Mouse (Mus musculus): ENCODE data around the gene Pycr2. TPM values are rescaled to one million over a fixed set of nuclear protein-coding genes. Genes with fewer than 3 reads are reported as not detected.
"Not testable (repeated sequence)": the region's sequence is repeated elsewhere in the genome, so short reads cannot be mapped to it uniquely, and the experiment has no call there.

Pycr2 gene
- polyA plus RNA-seq, 1 experiment from 2014 or later = 78.7 TPM

- H3K27me3 ChIP-seq = peaks cover 20% of the 10 kb centered on the region
- H3K9ac ChIP-seq = peak overlapping the region; percentile 29; the same call in 1 of the 2 replicates
- H3K36me3 ChIP-seq = no peaks in the 10 kb centered on the region
- ATAC-seq (ENCODE audit: low FRiP score) = no peak
- H3K4me1 ChIP-seq (replicated peaks) = peaks cover 20% of the 10 kb centered on the region
- no peak overlapping the region for H3K4me3 ChIP-seq
- H3K27ac ChIP-seq = no peak overlapping the region
- H3K9me3 ChIP-seq = no peaks in the 10 kb centered on the region
- 0 out of 2 replicates have a peak overlapping the region, but pooled peaks have one; percentile 19 for H3K4me2 ChIP-seq
- 6% methylated on average over 13 of the region's 13 CpGs for WGBS
Observed at GRCm38 (mm10) chr1:180888556-180889042, 15.5 kb upstream of the Pycr2 start.

- no peak overlapping the region for H3K27ac ChIP-seq
- H3K36me3 ChIP-seq = no peaks in the 10 kb centered on the region
- WGBS = 34% methylated on average over 7 of the region's 7 CpGs
- peaks cover 16% of the 10 kb centered on the region for H3K4me1 ChIP-seq (replicated peaks)
- H3K4me2 ChIP-seq = 0 out of 2 replicates have a peak overlapping the region, but pooled peaks have one; percentile 19
- H3K4me3 ChIP-seq = no peak overlapping the region
- H3K9ac ChIP-seq = 0 out of 2 replicates have a peak overlapping the region, but pooled peaks have one; percentile 29
- H3K27me3 ChIP-seq = peaks cover 26% of the 10 kb centered on the region
- ATAC-seq (ENCODE audit: low FRiP score) = no peak
- no peaks in the 10 kb centered on the region for H3K9me3 ChIP-seq
Observed at GRCm38 (mm10) chr1:180889172-180889571, 14.9 kb upstream of the Pycr2 start.

DNA sequence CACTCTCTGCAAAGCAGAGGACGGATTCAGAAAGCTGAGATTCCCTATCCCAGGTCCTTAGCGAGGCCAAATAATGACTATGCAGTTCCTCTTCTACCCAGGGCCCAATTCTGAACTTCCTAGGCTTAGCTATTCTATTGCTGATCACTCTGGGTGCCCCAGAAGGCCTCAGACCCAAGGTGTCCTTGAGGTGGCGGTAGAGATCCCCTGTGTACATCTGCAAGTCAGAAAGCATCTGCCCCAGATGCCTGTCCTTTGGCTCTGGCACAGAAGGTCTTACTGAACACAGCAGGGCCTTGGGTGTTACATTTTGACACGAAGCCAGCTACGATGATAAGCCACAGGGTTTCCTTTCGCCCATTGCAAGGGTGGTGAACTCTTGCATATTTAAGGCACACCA, 14.3 kb upstream of the Pycr2 start:
- no peak overlapping the region for H3K27ac ChIP-seq
- no peaks in the 10 kb centered on the region for H3K36me3 ChIP-seq
- ATAC-seq (ENCODE audit: low FRiP score) = no peak
- H3K9ac ChIP-seq = no peak overlapping the region
- H3K27me3 ChIP-seq = peaks cover 33% of the 10 kb centered on the region
- WGBS = 51% methylated on average over 6 of the region's 6 CpGs
- no peak overlapping the region for H3K4me3 ChIP-seq
- H3K4me1 ChIP-seq (replicated peaks) = peaks cover 20% of the 10 kb centered on the region
- no peak overlapping the region for H3K4me2 ChIP-seq
- H3K9me3 ChIP-seq = no peaks in the 10 kb centered on the region

DNA sequence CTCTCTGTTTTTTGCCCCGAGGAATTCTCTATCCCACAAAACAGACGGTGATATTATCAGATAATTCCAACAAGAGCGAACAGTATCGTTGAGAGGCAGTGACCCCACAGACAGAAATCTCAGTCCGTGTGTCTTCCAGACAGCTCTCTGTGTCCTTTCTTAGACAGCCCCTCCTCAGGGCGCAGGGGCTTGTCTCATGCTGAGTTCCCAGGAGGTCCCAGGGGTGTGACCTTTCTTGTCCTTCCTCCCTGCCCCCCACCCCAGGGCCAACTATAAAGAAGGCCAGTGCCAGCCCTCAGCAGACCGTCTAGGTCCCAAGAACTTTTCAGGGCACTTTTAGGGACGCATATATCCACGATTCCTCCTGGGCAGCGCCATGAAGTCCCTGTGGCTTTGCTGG, 11.3 kb upstream of the Pycr2 start, which contains the start of gene Lefty2:
Gene Lefty2 (plus strand): TSS at position 301 of the 400 bp plus-strand sequence.
- Histone ChIP-seq H3K36me3 (no peaks in the 10 kb centered on the region), H3K4me3 (no peak within 1 kb of the TSS), H3K9me3 (no peaks in the 10 kb centered on the region), H3K4me2 (peak within 1 kb of the TSS; percentile 46), H3K27me3 (peaks cover 43% of the 10 kb centered on the region), H3K27ac (no peak within 1 kb of the TSS), H3K9ac (no peak within 1 kb of the TSS), H3K4me1 (replicated peaks) (peaks cover 20% of the 10 kb centered on the region)
- WGBS = 61% methylated on average over 10 of the region's 10 CpGs
- ATAC-seq (ENCODE audit: low FRiP score) = no peak

- not testable (repeated sequence) for H3K27ac ChIP-seq; H3K36me3 ChIP-seq; H3K9me3 ChIP-seq; H3K4me1 ChIP-seq (replicated peaks)
- H3K4me3 ChIP-seq = peak overlapping the region; percentile 27
- peaks cover 39% of the 10 kb centered on the region for H3K27me3 ChIP-seq
- H3K4me2 ChIP-seq = peak overlapping the region; percentile 46
- peak overlapping the region; percentile 13; the same call in 1 of the 2 replicates for H3K9ac ChIP-seq
- WGBS = 4% methylated on average over 50 of the region's 51 CpGs
- ATAC-seq (ENCODE audit: low FRiP score) = 0 out of 2 replicates have a peak, but pooled peaks have one; percentile 46
Observed at GRCm38 (mm10) chr1:180894088-180894987, 9.8 kb upstream of the Pycr2 start.

DNA sequence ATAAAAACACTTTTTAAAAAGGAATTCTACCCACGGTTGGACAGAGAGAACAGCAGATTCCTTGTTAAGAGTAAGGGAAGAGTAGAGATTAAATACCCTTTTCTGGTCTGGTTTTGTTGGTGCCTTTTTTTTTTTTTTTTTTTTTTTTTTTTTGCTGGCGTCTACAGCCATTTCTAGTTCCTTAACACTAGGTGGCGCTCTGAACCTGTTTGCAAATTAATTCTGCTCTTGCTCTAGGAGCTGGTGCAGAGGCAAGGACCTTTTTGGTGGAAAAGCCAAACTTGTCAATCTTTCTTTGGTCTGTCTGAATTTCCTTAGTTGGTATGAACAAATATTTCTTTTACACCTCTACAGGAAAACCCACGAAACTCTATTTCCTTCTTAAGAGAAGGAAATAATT, 3.0 kb upstream of the Pycr2 start:
- no peak overlapping the region for H3K4me2 ChIP-seq
- under 1% methylated on average over 4 of the region's 4 CpGs for WGBS
- no peaks in the 10 kb centered on the region for H3K9me3 ChIP-seq
- 0 out of 2 replicates have a peak overlapping the region, but pooled peaks have one; percentile 36 for H3K9ac ChIP-seq
- no peaks in the 10 kb centered on the region for H3K27me3 ChIP-seq
- peaks cover 4% of the 10 kb centered on the region for H3K36me3 ChIP-seq
- H3K4me3 ChIP-seq = no peak overlapping the region
- ATAC-seq (ENCODE audit: low FRiP score) = no peak
- H3K4me1 ChIP-seq (replicated peaks) = peaks cover 19% of the 10 kb centered on the region
- no peak overlapping the region for H3K27ac ChIP-seq

GRCm38 (mm10) chr1:180902915-180903314, 1.2 kb upstream of the Pycr2 start:
- ATAC-seq (ENCODE audit: low FRiP score) = no peak
- Histone ChIP-seq H3K27ac (no peak overlapping the region), H3K9ac (no peak overlapping the region), H3K27me3 (no peaks in the 10 kb centered on the region), H3K4me3 (no peak overlapping the region), H3K36me3 (peaks cover 22% of the 10 kb centered on the region), H3K4me2 (no peak overlapping the region), H3K4me1 (replicated peaks) (peaks cover 25% of the 10 kb centered on the region), H3K9me3 (no peaks in the 10 kb centered on the region)
- WGBS = 41% methylated on average over 5 of the region's 5 CpGs

- 38% methylated on average over 10 of the region's 10 CpGs for WGBS
- peaks cover 29% of the 10 kb centered on the region for H3K36me3 ChIP-seq
- peak; percentile 9; the same call in 1 of the 2 replicates for ATAC-seq (ENCODE audit: low FRiP score)
- H3K27me3 ChIP-seq = no peaks in the 10 kb centered on the region
- no peaks in the 10 kb centered on the region for H3K9me3 ChIP-seq
- peaks cover 25% of the 10 kb centered on the region for H3K4me1 ChIP-seq (replicated peaks)
- H3K27ac ChIP-seq = no peak overlapping the region; the same call in 1 of the 2 replicates
- H3K4me3 ChIP-seq = peak overlapping the region; percentile 85
- H3K9ac ChIP-seq = peak overlapping the region; percentile 30
- H3K4me2 ChIP-seq = peak overlapping the region; percentile 95
Observed at GRCm38 (mm10) chr1:180903666-180904038, 441 bp upstream of the Pycr2 start.

DNA sequence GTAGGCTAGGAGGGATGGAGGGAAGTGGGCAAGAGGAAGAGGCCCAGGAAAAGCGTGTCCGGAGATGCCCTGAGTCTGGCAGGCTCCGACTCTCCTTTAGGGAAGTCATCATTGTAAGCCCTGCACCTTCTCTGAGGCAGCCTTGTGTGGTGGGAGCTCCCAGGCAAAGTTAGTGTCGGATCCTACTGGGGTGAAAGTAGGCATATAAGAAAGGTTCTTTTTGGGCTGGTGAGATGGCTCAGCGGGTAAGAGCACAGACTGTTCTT, 655 bp downstream of the Pycr2 start:
- no peaks in the 10 kb centered on the region for H3K9me3 ChIP-seq
- peaks cover 34% of the 10 kb centered on the region for H3K36me3 ChIP-seq
- no peak; the same call in 1 of the 2 replicates for ATAC-seq (ENCODE audit: low FRiP score)
- H3K4me2 ChIP-seq = peak overlapping the region; percentile 95
- H3K4me1 ChIP-seq (replicated peaks) = peaks cover 25% of the 10 kb centered on the region
- H3K27me3 ChIP-seq = no peaks in the 10 kb centered on the region
- H3K27ac ChIP-seq = peak overlapping the region; percentile 90; the same call in 1 of the 2 replicates
- WGBS = 5% methylated on average over 5 of the region's 5 CpGs
- H3K4me3 ChIP-seq = peak overlapping the region; percentile 85
- H3K9ac ChIP-seq = peak overlapping the region; percentile 94

DNA sequence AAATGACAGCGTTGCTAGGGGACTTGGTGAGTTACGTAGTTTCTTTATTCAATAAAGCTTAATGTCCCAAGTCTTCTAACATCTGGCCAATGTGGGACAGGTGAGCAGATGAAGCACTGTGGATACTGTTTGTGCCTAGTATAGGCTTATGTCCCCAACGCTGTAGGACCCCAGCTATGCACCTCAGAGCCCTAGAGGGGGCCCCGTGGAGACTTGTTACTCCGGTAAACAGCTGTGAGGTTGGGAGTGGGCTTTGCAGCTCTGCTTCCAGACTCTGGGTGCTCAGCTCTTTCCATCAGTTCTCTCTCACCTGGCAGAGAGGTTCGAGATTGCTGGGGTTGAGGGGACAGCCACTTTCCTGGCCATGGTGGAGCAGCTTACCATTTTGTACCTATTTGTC, 1.2 kb downstream of the Pycr2 start:
- Histone ChIP-seq H3K4me1 (replicated peaks) (peaks cover 25% of the 10 kb centered on the region), H3K27me3 (no peaks in the 10 kb centered on the region), H3K9me3 (no peaks in the 10 kb centered on the region), H3K27ac (no peak overlapping the region), H3K4me2 (peak overlapping the region; percentile 95), H3K36me3 (peaks cover 34% of the 10 kb centered on the region), H3K9ac (peak overlapping the region; percentile 94), H3K4me3 (peak overlapping the region; percentile 85)
- ATAC-seq (ENCODE audit: low FRiP score) = no peak
- 70% methylated on average over 6 of the region's 6 CpGs for WGBS

DNA sequence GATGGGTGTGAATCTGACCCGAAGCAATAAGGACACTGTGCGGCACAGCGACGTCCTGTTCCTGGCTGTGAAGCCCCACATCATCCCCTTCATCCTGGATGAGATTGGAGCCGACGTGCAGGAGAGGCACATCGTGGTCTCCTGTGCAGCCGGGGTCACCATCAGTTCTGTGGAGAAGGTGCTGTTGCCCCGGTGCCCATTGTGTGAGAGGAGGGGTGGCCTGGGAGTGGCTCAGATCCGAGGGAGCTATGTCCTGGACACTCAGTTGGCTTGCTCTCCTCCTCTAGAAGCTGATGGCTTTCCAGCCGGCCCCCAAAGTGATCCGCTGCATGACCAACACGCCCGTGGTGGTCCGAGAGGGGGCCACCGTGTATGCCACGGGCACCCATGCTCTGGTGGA, 1.8 kb downstream of the Pycr2 start:
- H3K27ac ChIP-seq = no peak overlapping the region
- peak overlapping the region; percentile 85; the same call in 1 of the 2 replicates for H3K4me3 ChIP-seq
- 96% methylated on average over 17 of the region's 17 CpGs for WGBS
- ATAC-seq (ENCODE audit: low FRiP score) = no peak
- peak overlapping the region; percentile 94; the same call in 1 of the 2 replicates for H3K9ac ChIP-seq
- no peaks in the 10 kb centered on the region for H3K9me3 ChIP-seq
- no peaks in the 10 kb centered on the region for H3K27me3 ChIP-seq
- H3K4me1 ChIP-seq (replicated peaks) = peaks cover 25% of the 10 kb centered on the region
- peak overlapping the region; percentile 95 for H3K4me2 ChIP-seq
- H3K36me3 ChIP-seq = peaks cover 34% of the 10 kb centered on the region

- peaks cover 34% of the 10 kb centered on the region for H3K36me3 ChIP-seq
- 97% methylated on average over 24 of the region's 24 CpGs for WGBS
- no peak for ATAC-seq (ENCODE audit: low FRiP score)
- no peak overlapping the region for H3K9ac ChIP-seq
- no peak overlapping the region for H3K4me2 ChIP-seq
- no peaks in the 10 kb centered on the region for H3K9me3 ChIP-seq
- H3K4me1 ChIP-seq (replicated peaks) = peaks cover 28% of the 10 kb centered on the region
- H3K27ac ChIP-seq = no peak overlapping the region
- no peaks in the 10 kb centered on the region for H3K27me3 ChIP-seq
- 0 out of 2 replicates have a peak overlapping the region, but pooled peaks have one; percentile 85 for H3K4me3 ChIP-seq
Observed at GRCm38 (mm10) chr1:180906461-180907147, 2.5 kb downstream of the Pycr2 start.
